Mouse (Mus musculus): ENCODE data around the gene Epb41l5. TPM values are rescaled to one million over a fixed set of nuclear protein-coding genes. Genes with fewer than 3 reads are reported as not detected.

The Epb41l5 gene
- polyA plus RNA-seq, 1 experiment from 2014 or later, result 26.2 TPM

DNA sequence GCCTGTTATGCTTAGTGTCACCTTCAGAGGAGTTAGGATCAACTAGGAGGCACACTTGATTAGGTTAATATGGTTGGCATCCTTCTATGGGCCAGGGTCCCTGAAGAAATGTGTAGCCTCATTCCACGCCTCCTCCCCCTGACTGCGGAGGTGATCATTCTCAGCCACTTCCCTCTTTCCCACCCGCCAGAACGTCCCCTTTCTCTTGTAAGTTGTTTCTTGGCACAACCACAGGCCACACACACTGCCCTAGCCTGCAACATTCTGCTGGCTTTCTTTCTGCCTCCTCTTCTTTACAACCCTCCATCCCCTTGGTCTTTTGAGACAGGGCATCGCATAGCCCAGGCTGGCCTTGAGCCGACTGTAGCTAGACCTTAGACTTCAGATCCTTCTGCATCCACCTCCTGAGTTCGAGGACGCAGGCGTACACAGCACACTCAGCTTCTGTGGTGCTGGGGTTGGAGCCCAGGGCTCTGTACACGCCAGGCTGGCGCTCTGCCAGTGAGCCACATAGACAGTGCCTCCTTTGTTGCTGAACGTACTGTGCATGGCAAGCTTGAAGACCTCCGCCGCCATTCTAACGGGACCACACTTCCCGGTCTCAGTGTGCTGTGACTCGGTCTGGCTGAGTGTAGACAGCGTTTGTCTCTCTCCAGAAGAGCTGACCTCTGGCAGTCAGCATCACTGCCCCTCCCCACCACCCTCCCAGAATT lies 115.6 kb downstream of the Epb41l5 start:
- Histone ChIP-seq H3K4me2 (no peak overlapping the region), H3K9ac (ENCODE audit: low read depth, low read length) (no peak overlapping the region), H3K9me3 (ENCODE audit: control insufficient read depth, low read length) (no peaks in the 10 kb centered on the region), H3K27me3 (replicated peaks; ENCODE audit: control insufficient read depth, insufficient read depth, low read length) (no peaks in the 10 kb centered on the region), H3K4me3 (ENCODE audit: low read depth, low read length) (no peak overlapping the region), H3K4me1 (replicated peaks; ENCODE audit: control insufficient read depth, insufficient read depth, low read length) (no peaks in the 10 kb centered on the region), H3K27ac (ENCODE audit: low read depth, low read length) (no peak overlapping the region), H3K36me3 (ENCODE audit: control insufficient read depth, insufficient read depth, low read length) (peaks cover 16% of the 10 kb centered on the region)
- DNase-seq (ENCODE audit: low spot score) (no peak), ATAC-seq (replicated peaks; ENCODE audit: low FRiP score) (no peak)
- 82% methylated on average over 18 of the region's 18 CpGs for WGBS

GRCm38 (mm10) chr1:119532165-119532564 lies 116.6 kb downstream of the Epb41l5 start:
- H3K27me3 ChIP-seq (replicated peaks; ENCODE audit: control insufficient read depth, insufficient read depth, low read length), result no peaks in the 10 kb centered on the region
- H3K4me3 ChIP-seq (ENCODE audit: low read depth, low read length), result no peak overlapping the region
- no peak overlapping the region for H3K27ac ChIP-seq (ENCODE audit: low read depth, low read length)
- H3K36me3 ChIP-seq (ENCODE audit: control insufficient read depth, insufficient read depth, low read length), result peaks cover 22% of the 10 kb centered on the region
- no peak for DNase-seq (ENCODE audit: low spot score)
- no peak overlapping the region for H3K4me2 ChIP-seq
- 88% methylated on average over 6 of the region's 6 CpGs for WGBS
- no peak overlapping the region for H3K9ac ChIP-seq (ENCODE audit: low read depth, low read length)
- H3K9me3 ChIP-seq (ENCODE audit: control insufficient read depth, low read length), result peaks cover 4% of the 10 kb centered on the region; the same call in 1 of the 2 replicates
- H3K4me1 ChIP-seq (replicated peaks; ENCODE audit: control insufficient read depth, insufficient read depth, low read length), result no peaks in the 10 kb centered on the region
- ATAC-seq (replicated peaks; ENCODE audit: low FRiP score), result 0 out of 2 replicates have a peak, but pooled peaks have one; percentile 22

DNA sequence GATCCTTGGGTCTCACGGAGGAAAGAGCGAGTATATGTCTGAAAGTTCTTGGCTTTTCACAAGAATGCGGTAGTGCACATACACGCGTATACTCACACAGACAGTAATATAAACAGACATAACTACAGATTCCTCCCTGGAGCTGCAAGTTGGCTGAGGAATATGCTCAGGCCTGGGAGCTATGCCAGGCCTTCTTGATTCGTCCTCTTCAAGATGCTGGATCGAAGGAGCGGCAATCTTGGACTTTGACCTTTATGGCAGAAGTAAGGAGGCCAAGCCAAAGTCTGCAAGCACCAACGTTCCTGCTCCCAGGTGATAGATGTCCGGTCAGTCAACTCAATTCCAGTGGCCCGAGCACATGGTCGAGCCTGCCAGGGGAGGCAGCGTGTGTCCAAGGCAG lies 117.9 kb downstream of the Epb41l5 start:
- Histone ChIP-seq H3K9me3 (ENCODE audit: control insufficient read depth, low read length) (peaks cover 8% of the 10 kb centered on the region; the same call in 1 of the 2 replicates), H3K36me3 (ENCODE audit: control insufficient read depth, insufficient read depth, low read length) (peaks cover 28% of the 10 kb centered on the region), H3K27ac (ENCODE audit: low read depth, low read length) (no peak overlapping the region), H3K4me2 (no peak overlapping the region), H3K4me1 (replicated peaks; ENCODE audit: control insufficient read depth, insufficient read depth, low read length) (peaks cover 6% of the 10 kb centered on the region), H3K4me3 (ENCODE audit: low read depth, low read length) (no peak overlapping the region), H3K27me3 (replicated peaks; ENCODE audit: control insufficient read depth, insufficient read depth, low read length) (no peaks in the 10 kb centered on the region), H3K9ac (ENCODE audit: low read depth, low read length) (no peak overlapping the region)
- WGBS, result 90% methylated on average over 13 of the region's 13 CpGs
- DNase-seq (ENCODE audit: low spot score) (no peak), ATAC-seq (replicated peaks; ENCODE audit: low FRiP score) (no peak)

DNA sequence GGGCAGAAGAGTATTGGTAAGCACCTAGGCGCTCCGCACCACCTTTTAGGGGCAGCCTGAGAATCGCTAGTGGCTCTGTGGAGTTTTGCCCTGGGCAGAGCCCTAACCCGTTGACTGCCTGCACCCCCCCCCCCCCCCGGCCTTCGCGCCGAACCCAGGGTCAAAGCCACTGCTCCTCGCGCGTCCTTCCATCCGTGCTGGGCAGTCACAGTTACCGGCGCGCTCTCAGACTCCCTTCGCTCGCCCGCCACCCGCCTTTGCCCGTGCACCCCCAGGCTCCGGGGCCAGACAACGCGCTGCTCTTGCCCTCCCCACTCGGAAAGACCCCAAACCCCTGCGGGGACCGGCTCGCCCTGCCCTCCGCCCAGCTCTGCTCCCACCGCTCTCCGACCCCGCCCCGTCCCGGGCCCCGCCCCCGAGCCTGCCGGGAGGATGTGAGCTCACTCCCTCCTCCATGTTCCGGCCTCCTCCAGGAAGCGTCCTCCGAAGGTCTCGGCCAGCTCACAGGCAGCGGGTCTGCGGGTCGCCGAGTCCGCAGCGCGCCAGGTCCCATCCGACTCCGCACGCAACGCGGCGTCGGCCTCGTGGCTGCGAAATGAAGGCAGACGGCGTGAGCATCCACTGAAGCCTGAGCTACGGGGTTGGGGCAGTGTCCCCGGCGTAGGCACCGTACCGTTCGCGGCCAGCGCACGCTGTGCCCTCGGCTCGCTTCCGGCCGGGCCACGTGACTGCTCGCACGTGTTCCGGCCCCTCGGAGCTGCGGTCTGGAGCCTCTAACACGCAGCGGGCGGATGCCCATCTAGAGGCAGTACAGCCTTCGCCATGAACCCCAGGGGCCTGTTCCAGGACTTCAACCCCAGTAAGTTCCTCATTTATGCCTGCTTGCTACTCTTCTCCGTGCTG lies 122.9 kb downstream of the Epb41l5 start, which contains the start of gene Tmem185b:
Gene Tmem185b, plus strand, starts transcription at position 472 of the 903 bp plus-strand sequence.
- H3K27me3 ChIP-seq (replicated peaks; ENCODE audit: control insufficient read depth, insufficient read depth, low read length), result no peaks in the 10 kb centered on the region
- H3K4me1 ChIP-seq (replicated peaks; ENCODE audit: control insufficient read depth, insufficient read depth, low read length), result peaks cover 14% of the 10 kb centered on the region
- peak; percentile 95 for ATAC-seq (replicated peaks; ENCODE audit: low FRiP score)
- peak within 1 kb of the TSS; percentile 65 for H3K9ac ChIP-seq (ENCODE audit: low read depth, low read length)
- peak within 1 kb of the TSS; percentile 63 for H3K4me3 ChIP-seq (ENCODE audit: low read depth, low read length)
- WGBS, result 1% methylated on average over 82 of the region's 82 CpGs
- peaks cover 8% of the 10 kb centered on the region; the same call in 1 of the 2 replicates for H3K9me3 ChIP-seq (ENCODE audit: control insufficient read depth, low read length)
- DNase-seq (ENCODE audit: low spot score), result peak; percentile 96
- peak within 1 kb of the TSS; percentile 94 for H3K4me2 ChIP-seq
- peak within 1 kb of the TSS; percentile 41 for H3K27ac ChIP-seq (ENCODE audit: low read depth, low read length)
- peaks cover 28% of the 10 kb centered on the region for H3K36me3 ChIP-seq (ENCODE audit: control insufficient read depth, insufficient read depth, low read length)

- Histone ChIP-seq H3K9ac (ENCODE audit: low read depth, low read length) (0 out of 2 replicates have a peak overlapping the region, but pooled peaks have one; percentile 27), H3K4me2 (peak overlapping the region; percentile 94), H3K4me1 (replicated peaks; ENCODE audit: control insufficient read depth, insufficient read depth, low read length) (peaks cover 14% of the 10 kb centered on the region), H3K27me3 (replicated peaks; ENCODE audit: control insufficient read depth, insufficient read depth, low read length) (no peaks in the 10 kb centered on the region), H3K4me3 (ENCODE audit: low read depth, low read length) (peak overlapping the region; percentile 63), H3K27ac (ENCODE audit: low read depth, low read length) (no peak overlapping the region), H3K9me3 (ENCODE audit: control insufficient read depth, low read length) (peaks cover 8% of the 10 kb centered on the region; the same call in 1 of the 2 replicates), H3K36me3 (ENCODE audit: control insufficient read depth, insufficient read depth, low read length) (peaks cover 28% of the 10 kb centered on the region)
- DNase-seq (ENCODE audit: low spot score), result no peak
- WGBS, result 27% methylated on average over 5 of the region's 5 CpGs
- ATAC-seq (replicated peaks; ENCODE audit: low FRiP score), result no peak
Measured at GRCm38 (mm10) chr1:119525004-119525444, 123.8 kb downstream of the Epb41l5 start.

DNA sequence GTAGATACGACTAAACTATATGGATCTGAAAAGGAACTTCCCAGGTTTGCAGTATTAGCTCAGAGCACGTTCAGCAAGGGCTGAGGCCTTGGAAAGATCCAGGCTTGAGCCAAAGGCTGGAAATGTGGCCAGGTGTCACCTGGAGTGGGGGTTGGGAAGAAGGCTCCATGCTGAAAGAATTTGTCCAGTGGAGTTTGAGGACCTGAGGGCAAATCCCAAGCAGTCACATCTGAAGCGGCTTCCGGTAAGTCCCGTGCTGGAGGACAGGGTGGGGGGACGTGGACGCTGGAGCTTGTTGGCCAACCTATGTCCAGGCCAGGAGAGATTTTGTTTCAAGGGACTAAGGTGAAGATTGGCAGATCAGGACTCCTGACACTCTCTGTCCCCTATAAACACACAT lies 125.0 kb downstream of the Epb41l5 start:
- 88% methylated on average over 7 of the region's 7 CpGs for WGBS
- Histone ChIP-seq H3K36me3 (ENCODE audit: control insufficient read depth, insufficient read depth, low read length) (peaks cover 18% of the 10 kb centered on the region), H3K4me3 (ENCODE audit: low read depth, low read length) (no peak overlapping the region), H3K9ac (ENCODE audit: low read depth, low read length) (no peak overlapping the region), H3K27ac (ENCODE audit: low read depth, low read length) (no peak overlapping the region), H3K4me1 (replicated peaks; ENCODE audit: control insufficient read depth, insufficient read depth, low read length) (peaks cover 14% of the 10 kb centered on the region), H3K9me3 (ENCODE audit: control insufficient read depth, low read length) (peaks cover 8% of the 10 kb centered on the region; the same call in 1 of the 2 replicates), H3K4me2 (no peak overlapping the region), H3K27me3 (replicated peaks; ENCODE audit: control insufficient read depth, insufficient read depth, low read length) (no peaks in the 10 kb centered on the region)
- ATAC-seq (replicated peaks; ENCODE audit: low FRiP score), result no peak
- no peak for DNase-seq (ENCODE audit: low spot score)

DNA sequence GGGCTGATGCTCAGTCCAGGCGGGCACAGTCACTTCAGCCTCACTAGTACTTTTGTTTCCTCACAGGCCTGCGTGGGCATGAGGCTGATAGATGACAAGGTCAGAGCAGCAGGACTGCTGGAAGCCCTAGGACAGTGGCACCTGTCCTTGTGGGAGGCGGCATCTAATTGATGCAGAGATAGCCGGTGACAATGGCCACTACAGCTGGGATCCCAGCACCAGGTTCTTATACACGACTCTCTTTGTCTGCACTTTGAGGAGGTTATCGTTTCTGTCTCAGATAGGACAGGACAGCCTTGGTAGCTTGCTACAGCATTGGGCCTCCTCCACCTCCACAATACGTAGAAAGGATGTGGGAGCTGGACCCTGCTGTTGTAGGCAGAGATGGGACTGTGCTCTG lies 125.4 kb downstream of the Epb41l5 start:
- Histone ChIP-seq H3K4me1 (replicated peaks; ENCODE audit: control insufficient read depth, insufficient read depth, low read length) (peaks cover 14% of the 10 kb centered on the region), H3K27ac (ENCODE audit: low read depth, low read length) (no peak overlapping the region), H3K27me3 (replicated peaks; ENCODE audit: control insufficient read depth, insufficient read depth, low read length) (no peaks in the 10 kb centered on the region), H3K4me3 (ENCODE audit: low read depth, low read length) (no peak overlapping the region), H3K36me3 (ENCODE audit: control insufficient read depth, insufficient read depth, low read length) (peaks cover 13% of the 10 kb centered on the region), H3K9ac (ENCODE audit: low read depth, low read length) (no peak overlapping the region), H3K9me3 (ENCODE audit: control insufficient read depth, low read length) (peaks cover 8% of the 10 kb centered on the region; the same call in 1 of the 2 replicates), H3K4me2 (no peak overlapping the region)
- ATAC-seq (replicated peaks; ENCODE audit: low FRiP score) (no peak), DNase-seq (ENCODE audit: low spot score) (no peak)
- 79% methylated on average over 7 of the region's 7 CpGs for WGBS

- Histone ChIP-seq H3K36me3 (ENCODE audit: control insufficient read depth, insufficient read depth, low read length) (peaks cover 11% of the 10 kb centered on the region), H3K27me3 (replicated peaks; ENCODE audit: control insufficient read depth, insufficient read depth, low read length) (no peaks in the 10 kb centered on the region), H3K9me3 (ENCODE audit: control insufficient read depth, low read length) (peaks cover 8% of the 10 kb centered on the region; the same call in 1 of the 2 replicates), H3K4me3 (ENCODE audit: low read depth, low read length) (no peak overlapping the region), H3K4me1 (replicated peaks; ENCODE audit: control insufficient read depth, insufficient read depth, low read length) (peaks cover 14% of the 10 kb centered on the region), H3K4me2 (no peak overlapping the region), H3K27ac (ENCODE audit: low read depth, low read length) (no peak overlapping the region), H3K9ac (ENCODE audit: low read depth, low read length) (no peak overlapping the region)
- 69% methylated on average over 4 of the region's 4 CpGs for WGBS
- no peak for ATAC-seq (replicated peaks; ENCODE audit: low FRiP score)
- DNase-seq (ENCODE audit: low spot score), result no peak
Measured at GRCm38 (mm10) chr1:119522726-119523125, 126.1 kb downstream of the Epb41l5 start.

Measured in liver, embryonic 11.5 days (tissue).